Mouse (Mus musculus): ENCODE results near the gene M1ap.

M1ap gene

GRCm38 (mm10) chr6:83033249-83034185 is 86.8 kb downstream of the M1ap start, which contains the start of the genes Dok1 and Loxl3:
Gene Dok1, minus strand, starts transcription at chr6:83033471.
Gene Loxl3, plus strand, starts transcription at chr6:83034173.
- DNase-seq (ENCODE audit: low spot score in 2 of 2), result peak; percentile 71 to 72

- DNase-seq (ENCODE audit: low spot score in 2 of 2), result no peak
These were observed 87.9 kb downstream of the M1ap start for GRCm38 (mm10) chr6:83034463-83035055.

GRCm38 (mm10) chr6:83037188-83037587 is 90.5 kb downstream of the M1ap start:
- no peak for DNase-seq (ENCODE audit: low spot score in 2 of 2)

- peak; percentile 80 to 92 for DNase-seq (ENCODE audit: low spot score in 2 of 2)
These were observed 91.9 kb downstream of the M1ap start for GRCm38 (mm10) chr6:83038496-83039012.

- DNase-seq (ENCODE audit: low spot score in 2 of 2), result no peak
These were observed 93.9 kb downstream of the M1ap start for GRCm38 (mm10) chr6:83040601-83041000.

- DNase-seq (ENCODE audit: low spot score in 2 of 2), result no peak
These were observed 96.9 kb downstream of the M1ap start for GRCm38 (mm10) chr6:83043561-83043960.

GRCm38 (mm10) chr6:83043993-83044392 is 97.3 kb downstream of the M1ap start:
- DNase-seq (ENCODE audit: low spot score in 2 of 2), result no peak

GRCm38 (mm10) chr6:83044742-83045141 is 98.0 kb downstream of the M1ap start:
- DNase-seq (ENCODE audit: low spot score in 2 of 2), result no peak

- no peak for DNase-seq (ENCODE audit: low spot score in 2 of 2)
These were observed 102.7 kb downstream of the M1ap start for GRCm38 (mm10) chr6:83049367-83049766.

- DNase-seq (ENCODE audit: low spot score in 2 of 2), result peak in 1 of 2 experiments; percentile 26
These were observed 106.6 kb downstream of the M1ap start for GRCm38 (mm10) chr6:83053136-83053960.

GRCm38 (mm10) chr6:83054074-83054851 is 107.6 kb downstream of the M1ap start, which contains the start of gene Aup1:
Gene Aup1, plus strand, starts transcription at chr6:83054521.
- peak; percentile 96 to 97 for DNase-seq (ENCODE audit: low spot score in 2 of 2)

GRCm38 (mm10) chr6:83054871-83055431 is 108.2 kb downstream of the M1ap start, which contains the start of gene Htra2:
Gene Htra2, minus strand, starts transcription at chr6:83055273.
- DNase-seq (ENCODE audit: low spot score in 2 of 2), result no peak

- DNase-seq (ENCODE audit: low spot score in 2 of 2), result peak in 1 of 2 experiments; percentile 36
These were observed 111.1 kb downstream of the M1ap start, which contains the start of gene Dqx1 for GRCm38 (mm10) chr6:83057790-83058189. Gene Dqx1, plus strand, starts transcription at chr6:83057844.

GRCm38 (mm10) chr6:83058725-83059124 is 112.0 kb downstream of the M1ap start:
- no peak for DNase-seq (ENCODE audit: low spot score in 2 of 2)

- no peak for DNase-seq (ENCODE audit: low spot score in 2 of 2)
These were observed 119.3 kb downstream of the M1ap start for GRCm38 (mm10) chr6:83065995-83066394.

- no peak for DNase-seq (ENCODE audit: low spot score in 2 of 2)
These were observed 119.7 kb downstream of the M1ap start for GRCm38 (mm10) chr6:83066441-83066840.

GRCm38 (mm10) chr6:83068221-83068620 is 121.5 kb downstream of the M1ap start:
- DNase-seq (ENCODE audit: low spot score in 2 of 2), result no peak

- no peak for DNase-seq (ENCODE audit: low spot score in 2 of 2)
These were observed 122.2 kb downstream of the M1ap start for GRCm38 (mm10) chr6:83068706-83069487.

GRCm38 (mm10) chr6:83069488-83070246 is 123.0 kb downstream of the M1ap start:
- no peak for DNase-seq (ENCODE audit: low spot score in 2 of 2)
